ENCODE assay signal across 9 mouse cellular contexts in the genomic region with DNA sequence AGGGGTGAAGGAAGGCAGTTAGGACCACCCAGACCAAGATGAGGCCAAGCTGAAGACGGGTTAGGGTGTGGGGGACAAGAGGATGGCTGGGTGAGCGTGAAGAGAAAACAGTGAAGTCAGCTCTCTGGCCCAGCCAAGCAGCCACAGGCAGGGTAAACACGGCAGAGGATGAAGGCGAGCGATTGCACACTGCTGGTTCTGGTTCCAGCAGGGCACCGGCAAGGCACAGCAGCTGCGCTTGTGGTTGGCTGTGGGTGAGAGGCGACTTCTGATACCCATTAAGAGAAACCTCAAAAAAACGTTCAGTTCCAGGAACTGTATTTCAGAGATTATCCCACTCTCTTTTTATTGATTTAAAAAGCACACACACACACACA. TPM values are rescaled to one million over a fixed set of nuclear protein-coding genes. Genes with fewer than 3 reads are reported as not detected.
DNase-seq lines count a peak whose midpoint lies in the region; ATAC-seq and TF ChIP-seq lines count a peak whose summit lies in the region.
"Had no signal": no experiment of that assay in that cellular context is flagged by ENCODE, and none has a peak within 500 bp of the region (broad histone marks: within the 10 kb centered on the region; RNA-seq: fewer than 3 reads in every experiment).

No protein-coding gene starts in this region.

- TF ChIP-seq CTCF in midbrain, postnatal 0 days (IDR thresholded peaks at IDR 0.05): no peak

- no peak for DNase-seq in embryonic facial prominence, embryonic 10.5 days (ENCODE audit: low spot score)
- peak; percentile 53 for DNase-seq in A20 (ENCODE audit: low read depth, low spot score)
- DNase-seq in midbrain, postnatal 0 days (ENCODE audit: low spot score): no peak
- DNase-seq in gastrocnemius, postnatal 36 days: no peak
- no peak for DNase-seq in left cerebral cortex, postnatal 36 days (ENCODE audit: low spot score in 2 of 2)
- no peak for DNase-seq in cerebellum, postnatal 25 days
- DNase-seq: kidney, adult 18-20 months had no signal

- WGBS in embryonic facial prominence, embryonic 12.5 days: 48% methylated on average over 9 of the region's 9 CpGs
- 72% methylated on average over 9 of the region's 9 CpGs for WGBS in embryonic facial prominence, embryonic 10.5 days
- WGBS in midbrain, postnatal 0 days: 50% methylated on average over 9 of the region's 9 CpGs

- H3K9me3 ChIP-seq in embryonic facial prominence, embryonic 12.5 days: no peaks in the 10 kb centered on the region
- H3K9me3 ChIP-seq in embryonic facial prominence, embryonic 10.5 days: no peaks in the 10 kb centered on the region
- no peaks in the 10 kb centered on the region for H3K9me3 ChIP-seq in midbrain, postnatal 0 days (ENCODE audit: low read length)

- H3K36me3 ChIP-seq in embryonic facial prominence, embryonic 12.5 days: no peaks in the 10 kb centered on the region
- H3K36me3 ChIP-seq in embryonic facial prominence, embryonic 10.5 days (replicated peaks): no peaks in the 10 kb centered on the region
- no peaks in the 10 kb centered on the region for H3K36me3 ChIP-seq in midbrain, postnatal 0 days (ENCODE audit: insufficient read depth, low read length)

- no peak overlapping the region for H3K4me3 ChIP-seq in embryonic facial prominence, embryonic 12.5 days
- H3K4me3 ChIP-seq in embryonic facial prominence, embryonic 10.5 days: no peak overlapping the region
- H3K4me3 ChIP-seq in midbrain, postnatal 0 days (ENCODE audit: low read depth, low read length): no peak overlapping the region

- H3K27ac ChIP-seq in embryonic facial prominence, embryonic 12.5 days: 0 out of 2 replicates have a peak overlapping the region, but pooled peaks have one; percentile 36
- H3K27ac ChIP-seq in embryonic facial prominence, embryonic 10.5 days (replicated peaks): no peak overlapping the region; the same call in 1 of the 2 replicates
- H3K27ac ChIP-seq in midbrain, postnatal 0 days (ENCODE audit: low read depth, low read length): 0 out of 2 replicates have a peak overlapping the region, but pooled peaks have one; percentile 6

- ATAC-seq in embryonic facial prominence, embryonic 12.5 days (ENCODE audit: insufficient number of reproducible peaks, insufficient read depth, low FRiP score, low TSS enrichment): no peak
- ATAC-seq in erythroid progenitor cell, adult 5-6 weeks (replicated peaks; ENCODE audit: low FRiP score, poor library complexity, severe bottlenecking): peak; percentile 62
- no peak for ATAC-seq in midbrain, postnatal 0 days (ENCODE audit: low FRiP score)

- no peak overlapping the region for H3K4me2 ChIP-seq in embryonic facial prominence, embryonic 12.5 days (replicated peaks)
- no peak overlapping the region for H3K4me2 ChIP-seq in midbrain, postnatal 0 days (ENCODE audit: low read depth, low read length, poor library complexity, severe bottlenecking)

- no peak overlapping the region for H3K9ac ChIP-seq in embryonic facial prominence, embryonic 12.5 days
- H3K9ac ChIP-seq in midbrain, postnatal 0 days (replicated peaks; ENCODE audit: low read length, poor library complexity, severe bottlenecking): no peak overlapping the region

- peaks cover 12% of the 10 kb centered on the region; the same call in 1 of the 2 replicates for H3K4me1 ChIP-seq in embryonic facial prominence, embryonic 12.5 days
- peaks cover 30% of the 10 kb centered on the region for H3K4me1 ChIP-seq in embryonic facial prominence, embryonic 10.5 days
- H3K4me1 ChIP-seq in midbrain, postnatal 0 days (ENCODE audit: insufficient read depth, low read length): peaks cover 6% of the 10 kb centered on the region; the same call in 1 of the 2 replicates

- no peaks in the 10 kb centered on the region for H3K27me3 ChIP-seq in embryonic facial prominence, embryonic 12.5 days
- no peaks in the 10 kb centered on the region; the same call in 1 of the 2 replicates for H3K27me3 ChIP-seq in embryonic facial prominence, embryonic 10.5 days (replicated peaks; ENCODE audit: low read depth, poor library complexity, severe bottlenecking)
- H3K27me3 ChIP-seq in midbrain, postnatal 0 days (ENCODE audit: insufficient read depth, low read length): no peaks in the 10 kb centered on the region

- intact Hi-C loops in gastrocnemius, postnatal 36 days (cut with DNase I): no loop called here
- intact Hi-C loops in left cerebral cortex, postnatal 36 days (cut with DNase I): no loop called here

RNA-seq across cellular contexts. Expression of gene Zdhhc19, which starts 24.3 kb away (rescaled TPM):
- not detected in 2 replicates for polyA plus RNA-seq in embryonic facial prominence, embryonic 12.5 days (2016; fragmentation: Nextera tagmentation; extraction: Ambion mirVana)
- polyA plus RNA-seq in embryonic facial prominence, embryonic 10.5 days (2016; fragmentation: Nextera tagmentation; extraction: Ambion mirVana): not detected in 2 replicates
- not detected in 2 replicates for total RNA-seq in erythroid progenitor cell, adult 5-6 weeks (2015; ENCODE audit: low replicate concordance)
- not detected in 2 replicates for total RNA-seq in erythroid progenitor cell, adult 5-6 weeks (2017; ENCODE audit: low replicate concordance)
- not detected in 2 replicates for total RNA-seq in midbrain, postnatal 0 days (2014; rRNA removed)
- polyA plus RNA-seq in midbrain, postnatal 0 days (2015; fragmentation: Nextera tagmentation; extraction: Ambion mirVana): 0.19 and 0.25 TPM in 2 replicates
- not detected for total RNA-seq in gastrocnemius, postnatal 36 days (2021)
- not detected for total RNA-seq in left cerebral cortex, postnatal 36 days (2021)

RNA-seq across cellular contexts. Expression of gene Slc51a, which starts 32.7 kb away (rescaled TPM):
- polyA plus RNA-seq in embryonic facial prominence, embryonic 12.5 days (2016; fragmentation: Nextera tagmentation; extraction: Ambion mirVana): 0.09 and 0.33 TPM in 2 replicates
- 0.24 and 0.39 TPM in 2 replicates for polyA plus RNA-seq in embryonic facial prominence, embryonic 10.5 days (2016; fragmentation: Nextera tagmentation; extraction: Ambion mirVana)
- not detected in 2 replicates for total RNA-seq in erythroid progenitor cell, adult 5-6 weeks (2015; ENCODE audit: low replicate concordance)
- total RNA-seq in erythroid progenitor cell, adult 5-6 weeks (2017; ENCODE audit: low replicate concordance): 0.51 TPM in 1 of 2 replicates, not detected in the other
- total RNA-seq in midbrain, postnatal 0 days (2014; rRNA removed): not detected in 2 replicates
- polyA plus RNA-seq in midbrain, postnatal 0 days (2015; fragmentation: Nextera tagmentation; extraction: Ambion mirVana): 0.14 TPM in 1 of 2 replicates, not detected in the other
- not detected for total RNA-seq in gastrocnemius, postnatal 36 days (2021)
- not detected for total RNA-seq in left cerebral cortex, postnatal 36 days (2021)
